Comparison of ENCODE assay signal across 24 mouse cellular contexts in the genomic region with DNA sequence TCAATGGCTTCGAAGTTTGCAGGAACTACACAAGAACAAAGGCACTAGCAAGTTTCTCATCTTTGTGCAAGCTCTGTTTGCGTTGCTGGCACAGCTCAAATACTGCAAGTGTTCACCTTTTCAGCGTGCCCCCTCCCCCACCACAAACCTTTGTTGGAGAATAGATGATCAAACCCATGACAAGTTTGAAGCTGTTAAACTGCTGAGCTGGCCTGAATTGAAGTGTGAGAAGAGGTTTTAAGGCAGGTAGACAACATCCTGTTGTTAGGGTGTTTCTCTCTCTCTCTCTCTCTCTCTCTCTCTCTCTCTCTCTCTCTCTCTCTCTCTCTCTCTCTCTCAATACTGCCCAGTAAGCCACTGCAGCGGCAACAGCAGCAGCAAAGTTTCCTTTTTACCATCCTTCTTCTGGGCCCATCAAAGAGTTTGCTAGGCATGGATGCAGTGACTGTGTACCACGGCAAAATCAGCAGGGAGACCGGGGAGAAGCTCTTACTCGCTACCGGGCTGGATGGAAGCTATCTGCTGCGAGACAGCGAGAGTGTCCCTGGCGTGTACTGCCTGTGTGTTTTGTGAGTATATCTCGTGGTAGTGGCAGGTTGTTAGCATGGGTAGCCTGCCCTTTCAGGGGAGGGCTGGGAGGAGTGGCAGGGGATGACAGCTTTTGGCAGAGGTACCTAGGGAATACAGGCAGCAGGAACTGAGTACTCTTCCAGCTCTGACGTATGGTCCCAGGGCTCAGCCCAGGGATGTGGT. TPM values are rescaled to one million over a fixed set of nuclear protein-coding genes. Genes with fewer than 3 reads are reported as not detected.
DNase-seq lines count a peak whose midpoint lies in the region; ATAC-seq and TF ChIP-seq lines count a peak whose summit lies in the region.
"Had no signal": no experiment of that assay in that cellular context is flagged by ENCODE, and none has a peak within 500 bp of the region (broad histone marks: within the 10 kb centered on the region; RNA-seq: fewer than 3 reads in every experiment).

A gene (plus strand): TSS at position 163 of the 753 bp plus-strand sequence.

- no peaks in the 10 kb centered on the region for H3K9me3 ChIP-seq in limb, embryonic 10.5 days (replicated peaks)
- H3K9me3 ChIP-seq in midbrain, embryonic 16.5 days (replicated peaks; ENCODE audit: control insufficient read depth, low read length, poor library complexity, severe bottlenecking), result no peaks in the 10 kb centered on the region
- H3K9me3 ChIP-seq in forebrain, embryonic 15.5 days, result no peaks in the 10 kb centered on the region
- H3K9me3 ChIP-seq: embryonic facial prominence, embryonic 13.5 days; G1E; hindbrain, embryonic 15.5 days; megakaryocyte, embryonic 14.5 days; neural tube, embryonic 12.5 days had no signal

- peak; percentile 69 for ATAC-seq in CD4-positive, CD25-positive, alpha-beta regulatory T cell, adult 4 months
- ATAC-seq in inflammation-experienced regulatory T-cells, adult 6 months, result peak; percentile 75
- ATAC-seq in midbrain, embryonic 16.5 days, result no peak
- ATAC-seq in frontal cortex, adult (ENCODE audit: low TSS enrichment), result no peak
- ATAC-seq in forebrain, embryonic 15.5 days (replicated peaks), result no peak
- ATAC-seq: forebrain, embryonic 14.5 days; liver, postnatal 0 days had no signal

- H3K4me1 ChIP-seq in thymus, adult 2 months (replicated peaks; ENCODE audit: control insufficient read depth, insufficient read depth, low read length), result peaks cover 3% of the 10 kb centered on the region
- H3K4me1 ChIP-seq in limb, embryonic 10.5 days, result no peaks in the 10 kb centered on the region
- H3K4me1 ChIP-seq in midbrain, embryonic 16.5 days (ENCODE audit: control insufficient read depth, insufficient read depth, low read length), result no peaks in the 10 kb centered on the region
- H3K4me1 ChIP-seq in forebrain, embryonic 15.5 days, result no peaks in the 10 kb centered on the region
- H3K4me1 ChIP-seq: embryonic facial prominence, embryonic 13.5 days; hindbrain, embryonic 15.5 days; megakaryocyte, embryonic 14.5 days; neural tube, embryonic 12.5 days had no signal

- 28% methylated on average over 13 of the region's 13 CpGs for whole genome bisulfite sequencing in thymus, adult 2 months
- WGBS in limb, embryonic 10.5 days, result 84% methylated on average over 13 of the region's 13 CpGs
- 74% methylated on average over 13 of the region's 13 CpGs for WGBS in midbrain, embryonic 16.5 days
- WGBS in forebrain, embryonic 15.5 days, result 77% methylated on average over 13 of the region's 13 CpGs

- H3K27ac ChIP-seq in thymus, adult 2 months (ENCODE audit: control insufficient read depth, insufficient read depth, low read length), result peak within 1 kb of the TSS; percentile 98
- no peak within 1 kb of the TSS for H3K27ac ChIP-seq in limb, embryonic 10.5 days
- no peak within 1 kb of the TSS for H3K27ac ChIP-seq in midbrain, embryonic 16.5 days (ENCODE audit: low read length)
- H3K27ac ChIP-seq in forebrain, embryonic 15.5 days (replicated peaks), result no peak within 1 kb of the TSS
- H3K27ac ChIP-seq: embryonic facial prominence, embryonic 13.5 days; hindbrain, embryonic 15.5 days; kidney, postnatal 0 days; neural tube, embryonic 12.5 days had no signal

- no peak within 1 kb of the TSS for H3K4me2 ChIP-seq in midbrain, embryonic 16.5 days (ENCODE audit: low read length)
- H3K4me2 ChIP-seq in forebrain, embryonic 15.5 days (replicated peaks), result no peak within 1 kb of the TSS
- H3K4me2 ChIP-seq: embryonic facial prominence, embryonic 13.5 days; hindbrain, embryonic 15.5 days; neural tube, embryonic 12.5 days had no signal

- TF ChIP-seq CTCF in thymus, adult 2 months (IDR thresholded peaks at IDR 0.05; ENCODE audit: borderline replicate concordance, control insufficient read depth, extremely low read depth, insufficient read depth, low read length, poor library complexity), result no peak

- no peaks in the 10 kb centered on the region for H3K27me3 ChIP-seq in thymus, adult 2 months (ENCODE audit: control insufficient read depth, insufficient read depth, low read length)
- no peaks in the 10 kb centered on the region for H3K27me3 ChIP-seq in limb, embryonic 10.5 days (ENCODE audit: low read depth, poor library complexity, severe bottlenecking)
- H3K27me3 ChIP-seq in midbrain, embryonic 16.5 days (ENCODE audit: control insufficient read depth, insufficient read depth, low read depth, low read length), result no peaks in the 10 kb centered on the region
- H3K27me3 ChIP-seq in forebrain, embryonic 15.5 days, result no peaks in the 10 kb centered on the region
- H3K27me3 ChIP-seq: embryonic facial prominence, embryonic 13.5 days; hindbrain, embryonic 15.5 days; neural tube, embryonic 12.5 days had no signal

- H3K36me3 ChIP-seq in thymus, adult 2 months (ENCODE audit: control insufficient read depth, insufficient read depth, low read length), result no peaks in the 10 kb centered on the region; the same call in 1 of the 2 replicates
- no peaks in the 10 kb centered on the region for H3K36me3 ChIP-seq in limb, embryonic 10.5 days
- H3K36me3 ChIP-seq in midbrain, embryonic 16.5 days (ENCODE audit: control insufficient read depth, insufficient read depth, low read length), result no peaks in the 10 kb centered on the region
- H3K36me3 ChIP-seq in forebrain, embryonic 15.5 days, result no peaks in the 10 kb centered on the region
- H3K36me3 ChIP-seq: embryonic facial prominence, embryonic 13.5 days; G1E; hindbrain, embryonic 15.5 days; neural tube, embryonic 12.5 days had no signal

- DNase-seq in CD4-positive helper T cell, adult 2 months (ENCODE audit: low read depth, low spot score), result peak; percentile 80
- DNase-seq in thymus, adult 2 months, result peak; percentile 76
- DNase-seq in limb, embryonic 10.5 days (ENCODE audit: low spot score), result no peak
- DNase-seq: cerebellum, adult 8-10 months; heart, postnatal 36 days; kidney, adult 11 months; liver; liver, postnatal 0 days; lung, postnatal 14 days; midbrain, embryonic 14.5 days; right cerebral cortex, adult 18-20 months had no signal

- no peak for TF ChIP-seq POLR2A in thymus, adult 2 months (IDR thresholded peaks at IDR 0.05; ENCODE audit: control insufficient read depth, extremely low read depth, insufficient read depth, low read length, poor library complexity)

- no peak within 1 kb of the TSS for H3K9ac ChIP-seq in midbrain, embryonic 16.5 days (ENCODE audit: low read depth, low read length)
- H3K9ac ChIP-seq in forebrain, embryonic 15.5 days (replicated peaks), result no peak within 1 kb of the TSS
- H3K9ac ChIP-seq: embryonic facial prominence, embryonic 13.5 days; hindbrain, embryonic 15.5 days; liver, postnatal 0 days; neural tube, embryonic 12.5 days had no signal

- peak within 1 kb of the TSS; percentile 88 for H3K4me3 ChIP-seq in thymus, adult 2 months (ENCODE audit: control insufficient read depth, insufficient read depth, low read length)
- no peak within 1 kb of the TSS for H3K4me3 ChIP-seq in limb, embryonic 10.5 days
- no peak within 1 kb of the TSS for H3K4me3 ChIP-seq in midbrain, embryonic 16.5 days (ENCODE audit: low read depth, low read length)
- no peak within 1 kb of the TSS for H3K4me3 ChIP-seq in forebrain, embryonic 15.5 days
- H3K4me3 ChIP-seq: embryonic facial prominence, embryonic 13.5 days; hindbrain, embryonic 15.5 days; megakaryocyte, embryonic 14.5 days; neural tube, embryonic 12.5 days had no signal

RNA-seq across cellular contexts. Expression of the gene that starts here (rescaled TPM):
- polyA plus RNA-seq in CD4-positive, CD25-positive, alpha-beta regulatory T cell, adult 4 months (2017; shearing (Covaris generic)), result 100 to 1,000 TPM; 278 to 333 TPM
- 100 to 1,000 TPM; 378 to 482 (median 406) TPM for polyA plus RNA-seq in inflammation-experienced regulatory T-cells, adult 6 months (2017; shearing (Covaris generic))
- polyA plus RNA-seq in thymus, adult 2 months (2012; rRNA removed), result 102 and 114 TPM in 2 replicates
- polyA plus RNA-seq in limb, embryonic 10.5 days (2016; fragmentation: Nextera tagmentation; extraction: Ambion mirVana), result 0.05 TPM in 2 replicates
- polyA plus RNA-seq in midbrain, embryonic 16.5 days (2015; fragmentation: Nextera tagmentation; extraction: Ambion mirVana), result 7.3 and 8.2 TPM in 2 replicates
- 4.0 and 4.1 TPM in 2 replicates for polyA plus RNA-seq in forebrain, embryonic 15.5 days (2015; fragmentation: Nextera tagmentation; extraction: Ambion mirVana)
- polyA plus RNA-seq: C2C12; G1E; liver, postnatal 0 days had no signal

Comparison
In these comparisons a context has a peak if more than half of its experiments do, and no peak if none do; other contexts are left out.
1. RNA of the gene that starts here (polyA plus RNA-seq): 378 to 482 TPM in inflammation-experienced regulatory T-cells, adult 6 months, 278 to 333 TPM in CD4-positive, CD25-positive, alpha-beta regulatory T cell, adult 4 months and 102 to 114 TPM in thymus, adult 2 months; 7.3 to 8.2 TPM in midbrain, embryonic 16.5 days, 4.0 to 4.1 TPM in forebrain, embryonic 15.5 days and 0.05 TPM in limb, embryonic 10.5 days; every median in the first group is over 10 times any median in the second.
2. ATAC-seq: peak in CD4-positive, CD25-positive, alpha-beta regulatory T cell, adult 4 months (single experiment) and inflammation-experienced regulatory T-cells, adult 6 months (single experiment); none in midbrain, embryonic 16.5 days (single experiment), frontal cortex, adult (single experiment) and forebrain, embryonic 15.5 days (single experiment).